Mouse (Mus musculus) naive thymus-derived CD4-positive, alpha-beta T cell, adult 2 months (primary cell): ENCODE results near the gene Alpl.

Experiments
- DNase-seq: peaks from one replicate; pipeline ENCODE4 v3.0.0-alpha.2; 2011; ENCODE audit warnings: low read depth

The Alpl gene

GRCm38 (mm10) chr4:137770901-137771612 is 25.1 kb downstream of the Alpl start:
- no peak for DNase-seq

- no peak for DNase-seq
Observed at GRCm38 (mm10) chr4:137769635-137770034, 26.5 kb downstream of the Alpl start.

DNA sequence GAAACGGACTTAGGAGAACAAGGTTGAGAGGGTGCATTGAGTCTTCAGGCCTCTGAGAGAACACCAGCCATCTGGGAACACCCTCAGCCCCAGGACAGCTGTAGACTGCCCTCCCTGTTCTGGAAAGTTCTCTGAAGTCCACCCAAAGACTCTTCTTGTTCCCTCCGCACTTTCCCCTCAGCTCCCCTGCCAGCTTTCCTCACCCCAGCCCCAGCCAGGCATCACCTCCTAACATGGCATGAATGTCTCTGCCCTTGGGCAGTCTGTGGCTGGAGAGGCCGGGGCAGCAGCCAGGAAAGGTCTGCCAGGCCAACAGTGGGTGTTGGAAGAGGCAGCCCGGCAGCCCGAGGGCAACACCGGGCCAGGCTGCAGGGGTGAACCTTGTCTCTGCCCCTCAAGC is 27.4 kb downstream of the Alpl start:
- DNase-seq, result no peak

DNA sequence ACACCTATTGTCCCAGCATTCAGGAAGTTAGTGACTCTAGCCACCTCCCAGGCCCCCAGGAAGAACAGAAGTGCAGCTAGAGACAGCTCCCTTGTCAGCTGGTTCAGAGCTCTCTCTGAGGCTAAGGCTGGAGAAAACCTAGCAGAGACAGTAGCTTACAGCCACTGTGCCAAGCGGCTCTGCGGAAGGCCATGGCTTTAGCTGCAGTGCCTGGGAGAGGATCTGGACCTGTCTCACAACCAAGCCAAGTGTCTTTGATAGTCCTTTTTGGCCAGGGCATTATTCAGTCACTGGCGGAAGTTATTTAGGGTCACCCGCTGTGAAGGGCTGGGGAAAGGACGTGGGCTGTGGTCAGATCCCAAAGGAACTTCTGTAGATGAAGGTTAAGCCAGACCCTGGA is 27.8 kb downstream of the Alpl start:
- no peak for DNase-seq

DNA sequence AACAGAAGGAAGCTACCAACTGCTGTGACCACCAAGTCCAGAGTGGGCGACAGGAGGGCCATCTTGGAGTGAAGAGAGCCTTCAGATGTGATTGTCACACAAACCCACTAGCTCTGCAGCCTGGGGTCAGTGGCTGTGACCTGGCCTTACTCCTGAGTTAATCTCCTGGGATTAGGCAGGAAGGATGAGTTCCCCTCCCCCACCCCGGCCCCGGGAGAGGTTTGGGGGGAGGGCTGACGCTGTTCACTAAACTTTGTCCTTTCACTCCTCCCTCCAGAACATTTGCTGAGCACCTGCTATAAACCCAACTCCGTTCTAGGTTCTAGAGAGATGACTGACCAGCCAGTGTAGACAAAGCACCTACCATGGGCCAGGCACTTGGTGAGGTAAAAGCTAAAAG is 29.8 kb downstream of the Alpl start:
- no peak for DNase-seq

- no peak for DNase-seq
Observed at GRCm38 (mm10) chr4:137765554-137765971, 30.6 kb downstream of the Alpl start.

DNA sequence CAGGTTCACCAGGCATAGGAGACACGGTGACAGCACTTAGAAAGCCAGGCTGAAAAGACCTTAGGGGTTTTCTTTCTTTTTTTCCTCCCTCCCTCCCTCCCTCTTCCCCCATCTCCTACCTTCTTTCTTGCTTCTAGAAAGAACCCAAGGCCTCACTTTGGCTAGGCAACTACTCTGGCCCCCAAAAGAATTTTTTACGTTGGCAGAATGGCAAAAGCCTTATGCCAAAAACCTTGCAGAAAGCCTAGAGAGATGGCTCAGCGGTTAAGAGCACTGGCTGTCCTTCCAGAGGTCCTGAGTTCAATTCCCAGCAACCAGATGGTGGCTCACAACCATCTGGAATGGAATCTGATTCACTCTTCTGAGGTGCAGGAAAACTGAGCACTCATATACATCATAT is 31.6 kb downstream of the Alpl start:
- DNase-seq, result no peak

DNA sequence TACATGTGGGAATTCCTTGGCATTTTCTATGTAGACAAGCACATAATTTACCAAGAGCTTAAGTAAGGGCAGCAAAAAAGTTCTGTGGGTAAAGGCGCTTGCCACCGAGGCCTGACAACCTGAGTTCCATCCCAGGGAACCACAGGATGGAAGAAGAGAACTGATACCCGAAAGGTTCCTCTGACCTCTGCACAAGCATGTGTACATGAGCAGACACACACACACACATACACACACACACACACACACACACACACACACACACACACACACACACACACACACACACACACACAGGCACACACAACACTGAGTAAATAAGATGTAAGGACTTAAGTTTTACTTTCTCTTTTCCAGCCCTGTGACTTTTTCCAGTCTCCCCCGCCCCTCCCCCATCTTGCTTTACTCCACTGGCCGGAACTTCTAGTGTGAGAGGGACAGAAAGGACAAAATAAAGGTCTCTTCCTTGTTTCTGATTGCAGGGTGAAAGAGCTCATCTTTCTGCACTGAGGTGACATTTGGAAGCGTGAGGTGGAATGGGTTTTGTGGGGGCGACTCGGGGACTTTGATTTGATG is 32.2 kb downstream of the Alpl start:
- peak; percentile 21 for DNase-seq

DNA sequence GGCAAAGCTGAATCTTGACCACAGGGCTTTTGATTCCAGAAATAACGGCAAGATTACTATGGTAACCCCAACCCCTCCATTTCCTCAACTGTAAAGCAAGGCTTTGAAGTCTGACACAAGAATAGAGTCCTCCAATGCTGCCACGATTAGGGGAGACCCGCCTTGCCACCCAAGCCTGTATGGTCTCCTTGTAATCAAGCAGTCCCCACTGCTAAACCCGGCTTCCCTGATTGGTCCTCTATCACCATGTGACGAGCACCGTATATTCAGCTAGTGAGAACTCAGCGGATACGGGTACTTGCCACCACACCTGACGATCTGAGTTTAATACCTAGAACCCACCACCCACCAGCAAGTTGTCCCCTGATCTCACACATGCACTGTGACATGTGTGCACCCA is 33.3 kb downstream of the Alpl start:
- DNase-seq, result peak; percentile 9

- no peak for DNase-seq
Observed at GRCm38 (mm10) chr4:137754446-137754845, 41.7 kb downstream of the Alpl start.

GRCm38 (mm10) chr4:137753199-137753598 is 43.0 kb downstream of the Alpl start:
- no peak for DNase-seq

- DNase-seq, result no peak
Observed at GRCm38 (mm10) chr4:137752471-137752870, 43.7 kb downstream of the Alpl start.

DNA sequence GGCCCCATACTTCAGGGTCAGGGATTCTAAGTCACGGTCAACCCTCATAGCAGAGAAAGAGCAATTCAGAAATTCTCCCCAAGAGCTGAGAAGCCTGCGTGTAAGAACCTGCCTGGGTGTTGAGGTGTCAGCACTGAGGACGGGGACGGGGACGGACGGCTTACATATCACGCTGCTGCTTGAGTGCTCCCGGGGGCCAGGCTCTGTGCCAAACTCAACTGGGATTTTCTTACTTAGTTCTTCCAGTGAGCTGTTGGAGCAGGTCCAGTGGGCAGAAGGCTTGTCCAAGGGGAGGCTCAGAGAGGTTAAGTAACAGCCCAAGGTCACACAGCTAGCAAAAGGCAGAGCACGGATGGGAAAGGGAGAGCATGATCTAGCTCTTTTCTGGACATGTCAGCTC is 44.5 kb downstream of the Alpl start:
- no peak for DNase-seq

DNA sequence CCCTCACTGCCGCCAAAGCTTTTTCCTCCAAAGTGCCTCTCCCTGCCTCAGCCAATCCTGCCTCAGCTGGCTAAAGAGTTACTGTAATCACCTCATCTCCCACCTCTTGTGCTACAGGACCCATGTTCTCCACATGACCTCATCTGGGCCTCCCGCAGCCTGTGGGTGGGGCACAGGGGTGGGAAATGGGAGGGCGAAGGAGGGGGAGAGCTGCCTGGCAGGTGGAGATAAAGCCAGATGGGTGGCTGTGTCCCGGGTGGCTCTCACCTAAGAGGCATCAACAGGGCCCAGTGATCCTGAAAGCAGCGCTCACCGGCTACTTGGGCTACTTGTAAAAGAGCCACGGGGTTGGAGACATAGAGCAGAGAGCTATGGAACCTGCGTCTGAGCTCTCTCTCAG is 44.9 kb downstream of the Alpl start:
- DNase-seq, result no peak

GRCm38 (mm10) chr4:137750121-137750520 is 46.1 kb downstream of the Alpl start:
- no peak for DNase-seq

DNA sequence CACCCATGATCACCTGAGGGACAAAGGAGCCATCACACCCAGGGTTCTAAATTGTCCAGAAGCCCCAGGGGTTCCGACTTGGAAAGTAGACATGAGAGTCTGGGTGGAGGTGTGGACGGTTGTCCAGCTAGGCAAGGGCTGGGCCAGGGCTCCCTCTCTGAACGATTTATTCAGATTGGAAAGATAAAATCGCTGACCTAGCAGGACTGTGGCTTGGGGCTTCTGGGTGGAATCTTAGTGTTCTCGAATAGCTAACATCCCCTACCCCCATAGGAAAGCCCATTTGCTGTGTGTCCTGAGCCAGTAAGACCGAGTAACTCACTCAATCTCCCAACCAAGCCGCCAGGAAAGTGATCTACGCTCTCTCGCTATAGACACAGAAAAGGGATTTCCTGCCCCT is 46.5 kb downstream of the Alpl start:
- DNase-seq, result no peak

GRCm38 (mm10) chr4:137748726-137749125 is 47.5 kb downstream of the Alpl start:
- no peak for DNase-seq

GRCm38 (mm10) chr4:137747590-137747989 is 48.6 kb downstream of the Alpl start:
- no peak for DNase-seq

DNA sequence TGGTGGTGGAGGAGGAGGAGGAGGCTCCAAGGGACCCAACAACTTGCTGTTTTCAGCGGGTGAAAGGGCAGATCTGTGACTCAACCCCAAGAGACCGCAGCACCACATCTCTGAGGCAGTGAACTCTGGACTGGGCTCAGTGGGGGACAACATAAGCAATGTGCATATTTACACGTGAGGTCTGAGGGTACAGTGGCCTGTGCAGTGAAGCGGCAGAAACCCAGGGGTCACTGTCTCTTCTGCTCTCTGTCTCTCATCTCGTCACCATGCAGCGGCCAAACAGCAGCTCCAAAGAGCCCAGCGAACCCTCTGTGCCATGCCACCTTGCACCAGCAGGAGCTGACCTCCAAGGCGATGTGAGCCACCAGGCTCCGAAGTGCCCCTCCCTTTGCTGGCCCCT is 49.1 kb downstream of the Alpl start:
- no peak for DNase-seq

GRCm38 (mm10) chr4:137744433-137744918 is 51.7 kb downstream of the Alpl start:
- peak; percentile 26 for DNase-seq

- DNase-seq, result no peak
Observed at GRCm38 (mm10) chr4:137743791-137744190, 52.4 kb downstream of the Alpl start.

GRCm38 (mm10) chr4:137740350-137740749 is 55.8 kb downstream of the Alpl start:
- DNase-seq, result no peak

DNA sequence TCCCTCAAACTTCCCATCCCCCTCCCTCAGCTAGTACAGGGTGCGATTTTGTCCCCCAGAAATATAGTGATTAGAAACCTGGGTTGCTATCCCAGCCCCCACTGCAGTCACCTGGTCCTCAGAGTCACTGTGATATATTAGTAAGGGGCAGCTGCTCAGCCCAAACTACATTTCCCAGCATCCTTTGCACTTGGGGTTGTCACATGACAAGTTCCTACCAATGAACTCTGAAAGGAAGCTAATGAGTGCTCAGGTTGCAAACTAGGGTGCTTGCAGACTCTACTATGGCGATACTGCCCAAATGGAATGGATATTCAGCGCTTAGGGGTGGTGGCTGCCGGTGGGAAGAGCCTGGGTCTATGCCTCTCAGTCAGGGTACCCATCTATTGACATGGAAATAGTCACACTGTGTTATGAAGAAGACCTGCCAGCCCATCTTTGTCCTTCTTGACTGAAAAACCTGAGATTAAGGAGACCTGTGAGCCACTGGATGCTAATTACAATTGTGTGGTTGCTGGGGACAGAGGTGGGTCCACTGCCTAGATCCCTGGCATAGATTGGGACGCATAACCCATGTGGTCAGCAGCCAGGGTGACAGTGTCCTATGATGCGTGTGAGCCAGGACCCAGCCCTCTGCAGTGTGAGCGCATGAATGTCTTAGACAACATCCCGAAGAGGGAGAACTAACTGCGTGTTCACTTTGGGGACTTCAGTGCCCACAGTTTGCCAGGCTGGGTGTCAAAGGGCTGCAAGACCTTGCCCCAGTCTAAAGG is 56.8 kb downstream of the Alpl start:
- peak; percentile 42 for DNase-seq
